Mouse (Mus musculus) cortical plate, adult 2 months (tissue): ENCODE measurements around the gene Syne1.

Source experiments
- CTCF ChIP-seq: fragments of 200-500 bp; IDR thresholded peaks from 2 replicates; pipeline ENCODE4 v1.5.1; 2011; ENCODE audit warnings: mild to moderate bottlenecking, control low read depth, low read length; ENCODE audit not compliant: insufficient read depth; ENCODE audit errors: extremely low read depth
- POLR2A ChIP-seq: fragments of 200-500 bp; IDR thresholded peaks from 2 replicates; pipeline ENCODE4 v1.6.1; 2011; ENCODE audit warnings: mild to moderate bottlenecking, low read length, control low read depth; ENCODE audit not compliant: insufficient read depth; ENCODE audit errors: extremely low read depth

DNA sequence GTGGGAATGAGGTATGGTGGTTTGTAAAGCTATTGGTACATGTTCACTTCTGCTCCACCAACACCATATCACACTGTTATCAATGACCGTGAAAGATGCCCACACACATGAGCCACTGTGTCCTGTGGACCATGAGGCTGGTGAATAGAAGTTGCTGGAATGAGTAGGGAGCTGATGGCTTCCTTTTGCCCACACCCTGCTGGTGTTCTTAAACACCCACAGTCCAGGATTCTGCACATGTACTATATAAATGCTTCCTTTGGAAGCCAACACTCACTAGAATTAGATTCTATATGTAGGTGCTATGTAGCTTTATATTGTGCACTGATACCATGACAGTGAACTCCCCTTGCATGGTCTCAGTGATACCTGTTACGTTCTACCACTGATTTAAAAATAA, 574.7 kb downstream of the Syne1 start:
- TF ChIP-seq CTCF (no peak), POLR2A (no peak)
